Mouse (Mus musculus) MEL-GATA-1-ER (cell line): ENCODE measurements around the gene Zmynd10.

Experiments used
- DNase-seq: peaks from one replicate; pipeline ENCODE4 v3.0.0-alpha.2; 2012; ENCODE audit warnings: low read depth; ENCODE audit errors: extremely low read depth

Zmynd10 gene

GRCm38 (mm10) chr9:107539940-107540339 is 7.2 kb upstream of the Zmynd10 start:
- no peak for DNase-seq

- DNase-seq, result no peak
Observed at GRCm38 (mm10) chr9:107540420-107540819, 6.7 kb upstream of the Zmynd10 start.

GRCm38 (mm10) chr9:107541005-107541404 is 6.1 kb upstream of the Zmynd10 start:
- DNase-seq, result no peak

GRCm38 (mm10) chr9:107541474-107542351 is 5.4 kb upstream of the Zmynd10 start, which contains the start of the genes Cyb561d2 and Nprl2:
TSS of gene Cyb561d2 (minus strand) at chr9:107542193.
TSS of gene Nprl2 (plus strand) at chr9:107542226.
- peak; percentile 84 for DNase-seq

- DNase-seq, result no peak
Observed at GRCm38 (mm10) chr9:107542352-107542686, 4.8 kb upstream of the Zmynd10 start.

- no peak for DNase-seq
Observed at GRCm38 (mm10) chr9:107542721-107543120, 4.4 kb upstream of the Zmynd10 start.

- DNase-seq, result no peak
Observed at GRCm38 (mm10) chr9:107543299-107543698, 3.8 kb upstream of the Zmynd10 start.

- no peak for DNase-seq
Observed at GRCm38 (mm10) chr9:107544196-107544700, 2.9 kb upstream of the Zmynd10 start.

- DNase-seq, result no peak
Observed at GRCm38 (mm10) chr9:107544729-107545128, 2.4 kb upstream of the Zmynd10 start.

- no peak for DNase-seq
Observed at GRCm38 (mm10) chr9:107545199-107545598, 1.9 kb upstream of the Zmynd10 start.

- no peak for DNase-seq
Observed at GRCm38 (mm10) chr9:107545602-107546001, 1.5 kb upstream of the Zmynd10 start.

- DNase-seq, result no peak
Observed at GRCm38 (mm10) chr9:107547957-107548356, 859 bp downstream of the Zmynd10 start.

- DNase-seq, result no peak
Observed at GRCm38 (mm10) chr9:107548820-107549219, 1.7 kb downstream of the Zmynd10 start.

GRCm38 (mm10) chr9:107549297-107550074 is 2.4 kb downstream of the Zmynd10 start:
- no peak for DNase-seq

GRCm38 (mm10) chr9:107550491-107551116 is 3.5 kb downstream of the Zmynd10 start:
- no peak for DNase-seq

- DNase-seq, result no peak
Observed at GRCm38 (mm10) chr9:107551117-107551889, 4.2 kb downstream of the Zmynd10 start, which contains the start of gene Rassf1. TSS of gene Rassf1 (plus strand) at chr9:107551555.

- DNase-seq, result no peak
Observed at GRCm38 (mm10) chr9:107551890-107552355, 4.8 kb downstream of the Zmynd10 start.

GRCm38 (mm10) chr9:107552690-107553393 is 5.7 kb downstream of the Zmynd10 start:
- DNase-seq, result no peak

GRCm38 (mm10) chr9:107553541-107554318 is 6.6 kb downstream of the Zmynd10 start:
- DNase-seq, result no peak
